Mouse (Mus musculus) cortical plate, adult 2 months (tissue): ENCODE data around the gene Iqub.

Experiments
- CTCF ChIP-seq: fragments of 200-500 bp; IDR thresholded peaks from 2 replicates; pipeline ENCODE4 v1.5.1; 2011; ENCODE audit warnings: mild to moderate bottlenecking, control low read depth, low read length; ENCODE audit not compliant: insufficient read depth; ENCODE audit errors: extremely low read depth
- POLR2A ChIP-seq: fragments of 200-500 bp; IDR thresholded peaks from 2 replicates; pipeline ENCODE4 v1.6.1; 2011; ENCODE audit warnings: mild to moderate bottlenecking, low read length, control low read depth; ENCODE audit not compliant: insufficient read depth; ENCODE audit errors: extremely low read depth

DNA sequence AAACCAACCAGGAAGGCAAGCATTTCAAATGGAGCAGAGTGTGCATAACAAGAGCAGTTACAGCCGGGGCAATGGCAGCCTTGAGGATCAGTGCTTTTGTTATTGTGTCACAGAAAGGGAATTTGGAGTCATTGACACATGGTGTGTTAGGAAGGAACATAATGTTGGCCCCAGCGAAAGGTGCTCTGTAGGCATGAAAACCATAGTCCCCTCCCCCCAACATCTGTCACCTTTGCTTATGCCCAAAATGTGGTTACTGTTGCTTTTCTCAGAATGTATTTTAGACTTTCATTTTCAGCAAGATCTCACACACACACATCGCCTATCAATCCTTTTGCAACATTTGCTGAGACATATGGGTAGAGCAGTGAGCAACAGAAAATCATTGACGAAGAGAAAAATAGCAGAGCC is 117.6 kb downstream of the Iqub start:
- TF ChIP-seq CTCF, result no peak
- no peak for TF ChIP-seq POLR2A
